Mouse (Mus musculus) cerebellum, adult 2 months (tissue): ENCODE results near the gene Prph2.

ENCODE experiments used
- CTCF ChIP-seq: fragments of 200-500 bp; IDR thresholded peaks from 2 replicates; pipeline ENCODE4 v1.5.1; 2011; ENCODE audit warnings: low read depth, mild to moderate bottlenecking, control low read depth, low read length, moderate library complexity, borderline replicate concordance; ENCODE audit not compliant: insufficient read depth
- POLR2A ChIP-seq: fragments of 200-500 bp; IDR thresholded peaks from 2 replicates; pipeline ENCODE4 v1.6.1; 2011; ENCODE audit warnings: low read length, control low read depth, borderline replicate concordance; ENCODE audit not compliant: insufficient read depth

DNA sequence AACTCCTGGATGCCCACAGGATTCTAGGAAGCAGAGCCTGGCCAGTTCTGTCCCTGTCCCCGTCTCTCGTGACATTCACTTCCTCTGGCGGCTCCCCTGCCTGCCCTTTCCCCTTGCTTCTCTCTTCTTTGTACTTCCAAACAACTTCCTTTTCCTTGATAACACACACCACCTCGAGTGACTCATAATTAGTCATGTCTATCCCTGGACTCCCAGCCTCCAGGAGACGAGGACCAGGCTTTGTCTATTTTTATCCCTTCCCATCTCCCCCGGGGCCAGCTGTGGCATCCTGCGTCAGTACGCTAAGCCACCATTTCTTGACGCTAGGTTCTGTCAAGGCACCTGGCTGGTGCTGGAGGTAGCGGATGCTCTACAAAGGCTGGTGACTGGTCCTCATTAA is 36.1 kb upstream of the Prph2 start:
- TF ChIP-seq CTCF (no peak), POLR2A (no peak)
